In genomic region chr15:85572619-85573254, GRCm38 (mm10) we compare ENCODE assay signal across 14 mouse cellular contexts. TPM values are rescaled to one million over a fixed set of nuclear protein-coding genes. Genes with fewer than 3 reads are reported as not detected.
A peak's percentile ranks its signal among the peaks of the same experiment; 100 is the strongest.
DNase-seq lines count a peak whose midpoint lies in the region; ATAC-seq and TF ChIP-seq lines count a peak whose summit lies in the region.
"Had no signal": no experiment of that assay in that cellular context is flagged by ENCODE, and none has a peak within 500 bp of the region (broad histone marks: within the 10 kb centered on the region; RNA-seq: fewer than 3 reads in every experiment).

No protein-coding gene starts in this region.

- H3K36me3 ChIP-seq in stomach, embryonic 16.5 days (ENCODE audit: control insufficient read depth, insufficient read depth, low read length), result no peaks in the 10 kb centered on the region
- H3K36me3 ChIP-seq in stomach, postnatal 0 days (ENCODE audit: control insufficient read depth, insufficient read depth, low read length), result no peaks in the 10 kb centered on the region
- no peaks in the 10 kb centered on the region for H3K36me3 ChIP-seq in midbrain, embryonic 12.5 days

- no peak for TF ChIP-seq CTCF in stomach, postnatal 0 days (IDR thresholded peaks at IDR 0.05; ENCODE audit: low read depth)

- peaks cover 45% of the 10 kb centered on the region for H3K27me3 ChIP-seq in stomach, embryonic 16.5 days (ENCODE audit: control insufficient read depth, insufficient read depth, low read length)
- peaks cover 15% of the 10 kb centered on the region; the same call in 1 of the 2 replicates for H3K27me3 ChIP-seq in stomach, postnatal 0 days (ENCODE audit: control insufficient read depth, insufficient read depth, low read length)
- peaks cover 72% of the 10 kb centered on the region for H3K27me3 ChIP-seq in midbrain, embryonic 12.5 days

- ATAC-seq in stomach, embryonic 16.5 days (ENCODE audit: insufficient read depth, low FRiP score), result peak; percentile 21; the same call in 1 of the 2 replicates
- no peak for ATAC-seq in stomach, postnatal 0 days (ENCODE audit: low FRiP score, low TSS enrichment)
- ATAC-seq in midbrain, embryonic 12.5 days (ENCODE audit: low FRiP score, low read depth), result peak; percentile 16; the same call in 1 of the 2 replicates
- ATAC-seq: activated CD4-positive, CD25-positive, alpha-beta regulatory T cell, adult 4 months had no signal

- H3K9ac ChIP-seq in stomach, embryonic 16.5 days (ENCODE audit: low read length), result no peak overlapping the region
- no peak overlapping the region for H3K9ac ChIP-seq in stomach, postnatal 0 days (ENCODE audit: low read length)
- no peak overlapping the region for H3K9ac ChIP-seq in midbrain, embryonic 12.5 days (replicated peaks)
- H3K9ac ChIP-seq: lung, embryonic 14.5 days had no signal

- peak; percentile 51 for DNase-seq in embryo, embryonic 11 days
- no peak for DNase-seq in embryo, embryonic 10 days (ENCODE audit: low spot score)
- no peak for DNase-seq in stomach, postnatal 0 days (ENCODE audit: low spot score)
- peak; percentile 85 for DNase-seq in retina, postnatal 1 day
- no peak for DNase-seq in spleen, postnatal 10 days (ENCODE audit: low spot score in 2 of 2)
- DNase-seq in urinary bladder, adult 18-20 months (ENCODE audit: low spot score in 2 of 2), result no peak
- DNase-seq: cerebellum, postnatal 10 days; gastrocnemius, postnatal 25 days; kidney, adult 9 months; lung, embryonic 14.5 days; thymus, adult 2 months had no signal

- H3K9me3 ChIP-seq in stomach, embryonic 16.5 days (replicated peaks; ENCODE audit: control insufficient read depth, low read length), result no peaks in the 10 kb centered on the region
- no peaks in the 10 kb centered on the region for H3K9me3 ChIP-seq in stomach, postnatal 0 days (ENCODE audit: control insufficient read depth, low read length)
- H3K9me3 ChIP-seq in midbrain, embryonic 12.5 days, result no peaks in the 10 kb centered on the region

- no peak for TF ChIP-seq EP300 in stomach, postnatal 0 days (optimal IDR thresholded peaks at IDR 0.05)

- no peak overlapping the region for H3K4me3 ChIP-seq in stomach, embryonic 16.5 days (replicated peaks; ENCODE audit: low read length)
- H3K4me3 ChIP-seq in stomach, postnatal 0 days (ENCODE audit: low read depth, low read length), result no peak overlapping the region
- H3K4me3 ChIP-seq in midbrain, embryonic 12.5 days, result no peak overlapping the region

- 57% methylated on average over 8 of the region's 8 CpGs for WGBS in stomach, embryonic 16.5 days
- 61% methylated on average over 8 of the region's 8 CpGs for WGBS in stomach, postnatal 0 days
- WGBS in midbrain, embryonic 12.5 days, result 28% methylated on average over 8 of the region's 8 CpGs

- 0 out of 2 replicates have a peak, but pooled peaks cover 5% of the 10 kb centered on the region for H3K4me1 ChIP-seq in stomach, embryonic 16.5 days (ENCODE audit: control insufficient read depth, insufficient read depth, low read length)
- no peaks in the 10 kb centered on the region for H3K4me1 ChIP-seq in stomach, postnatal 0 days (replicated peaks; ENCODE audit: control insufficient read depth, insufficient read depth)
- peaks cover 86% of the 10 kb centered on the region for H3K4me1 ChIP-seq in midbrain, embryonic 12.5 days

- no peak overlapping the region for H3K27ac ChIP-seq in stomach, embryonic 16.5 days (ENCODE audit: low read length)
- no peak overlapping the region for H3K27ac ChIP-seq in stomach, postnatal 0 days (replicated peaks)
- no peak overlapping the region for H3K27ac ChIP-seq in midbrain, embryonic 12.5 days (replicated peaks)

- no peak overlapping the region for H3K4me2 ChIP-seq in stomach, embryonic 16.5 days (ENCODE audit: low read depth, low read length)
- no peak overlapping the region for H3K4me2 ChIP-seq in stomach, postnatal 0 days (replicated peaks; ENCODE audit: low read depth)
- 0 out of 2 replicates have a peak overlapping the region, but pooled peaks have one; percentile 14 for H3K4me2 ChIP-seq in midbrain, embryonic 12.5 days (replicated peaks)
- H3K4me2 ChIP-seq: lung, embryonic 14.5 days had no signal

RNA-seq across cellular contexts. Expression of gene Wnt7b, which starts 9.5 kb away (rescaled TPM):
- polyA plus RNA-seq in stomach, embryonic 16.5 days (2015; fragmentation: Nextera tagmentation; extraction: Ambion mirVana), result 3.4 and 4.8 TPM in 2 replicates
- 20.6 and 24.4 TPM in 2 replicates for polyA plus RNA-seq in stomach, postnatal 0 days (2015; fragmentation: Nextera tagmentation; extraction: Ambion mirVana)
- 68.3 and 86.4 TPM in 2 replicates for polyA plus RNA-seq in midbrain, embryonic 12.5 days (2016; fragmentation: Nextera tagmentation; extraction: Ambion mirVana)
- polyA plus RNA-seq: activated CD4-positive, CD25-positive, alpha-beta regulatory T cell, adult 4 months had no signal

Comparison
In these comparisons a context has a peak if more than half of its experiments do, and no peak if none do; other contexts are left out.
1. DNase-seq: peak in embryo, embryonic 11 days (single experiment) and retina, postnatal 1 day (single experiment); none in embryo, embryonic 10 days (single experiment), stomach, postnatal 0 days (single experiment), spleen, postnatal 10 days (0 of 2) and urinary bladder, adult 18-20 months (0 of 2).